Mouse (Mus musculus) CH12.LX (cell line): ENCODE results near the gene Flywch2.

Source experiments
- POLR2A ChIP-seq: IDR thresholded peaks from 2 replicates; pipeline ENCODE4 v1.6.1; 2011; ENCODE audit warnings: low read depth, mild to moderate bottlenecking, improper control_type of control experiment, low read length
- RAD21 ChIP-seq: IDR thresholded peaks from 2 replicates; pipeline ENCODE4 v1.6.1; 2011; ENCODE audit warnings: low read depth, mild to moderate bottlenecking, low read length, improper control_type of control experiment, moderate library complexity
- TBP ChIP-seq: conservative IDR thresholded peaks from 2 replicates; pipeline ENCODE4 v1.6.1; 2011; ENCODE audit warnings: low read depth, low read length, improper control_type of control experiment
- ZKSCAN1 ChIP-seq: IDR thresholded peaks from 2 replicates; pipeline ENCODE4 v1.6.1; 2012; ENCODE audit warnings: low read depth, inconsistent platforms, low read length, improper control_type of control experiment, borderline replicate concordance
- ZMIZ1 ChIP-seq: IDR thresholded peaks from 2 replicates; pipeline ENCODE4 v1.6.1; 2012; ENCODE audit warnings: low read depth, mild to moderate bottlenecking, inconsistent platforms, low read length, improper control_type of control experiment

- TF ChIP-seq ZMIZ1 = no peak
- no peak for TF ChIP-seq TBP
- no peak for TF ChIP-seq RAD21
- TF ChIP-seq ZKSCAN1 = no peak
- no peak for TF ChIP-seq POLR2A
Observed at GRCm38 (mm10) chr17:23761155-23761554, 24.7 kb downstream of the Flywch2 start.
